Mouse (Mus musculus) forebrain, embryonic 15.5 days (tissue): ENCODE measurements around the gene Tatdn2. TPM values are rescaled to one million over a fixed set of nuclear protein-coding genes. Genes with fewer than 3 reads are reported as not detected.
A peak's percentile ranks its signal among the peaks of the same experiment; 100 is the strongest.

Source experiments
- ATAC-seq: fragments of 200-750 bp; cut with Nextera tagmentation; replicated peaks from 2 replicates; pipeline ENCODE4 v1.8.0; 2017; ENCODE audit warnings: mild to moderate bottlenecking, moderate TSS enrichment, moderate library complexity
- H3K27ac ChIP-seq: fragments of 300-500 bp; sonication (generic); replicated peaks from 2 replicates; pipeline ENCODE4 v1.5.1; 2015; ENCODE audit warnings: mild to moderate bottlenecking, inconsistent platforms
- H3K27me3 ChIP-seq: fragments of 300-500 bp; sonication (generic); 2 replicates; pipeline ENCODE4 v1.6.1; 2015; ENCODE audit warnings: inconsistent platforms
- H3K36me3 ChIP-seq: fragments of 300-500 bp; sonication (generic); 2 replicates; pipeline ENCODE4 v1.6.1; 2015; ENCODE audit warnings: mild to moderate bottlenecking, inconsistent platforms
- H3K4me1 ChIP-seq: fragments of 300-500 bp; sonication (generic); 2 replicates; pipeline ENCODE4 v1.6.1; 2015; ENCODE audit warnings: inconsistent platforms
- H3K4me2 ChIP-seq: fragments of 300-500 bp; sonication (generic); replicated peaks from 2 replicates; pipeline ENCODE4 v1.6.1; 2015; ENCODE audit warnings: mild to moderate bottlenecking, inconsistent platforms
- H3K4me3 ChIP-seq: fragments of 300-500 bp; sonication (generic); 2 replicates; pipeline ENCODE4 v1.5.1; 2015; ENCODE audit warnings: mild to moderate bottlenecking, inconsistent platforms
- H3K9ac ChIP-seq: fragments of 300-500 bp; sonication (generic); replicated peaks from 2 replicates; pipeline ENCODE4 v1.6.1; 2015; ENCODE audit warnings: mild to moderate bottlenecking, inconsistent platforms
- H3K9me3 ChIP-seq: fragments of 300-500 bp; sonication (generic); 2 replicates; pipeline ENCODE4 v1.6.1; 2016; ENCODE audit warnings: inconsistent platforms
- WGBS: fragments of 180-500 bp; shearing (Covaris S2); methylation state at CpG from one replicate; pipeline ENCODE4 v1.1.7; 2015; ENCODE audit warnings: mixed read lengths; 5-methylcytosine and 5-hydroxymethylcytosine counted together
- polyA plus RNA-seq: library from polyadenylated mRNA; unstranded; fragments of >200 nt; fragmentation: Nextera tagmentation; extraction: Ambion mirVana; gene quantifications from 2 replicates; pipeline ENCODE4 v1.2.1, GENCODE M21; 2015

The Tatdn2 gene
- 0.78 and 1.3 TPM in 2 replicates for polyA plus RNA-seq

DNA sequence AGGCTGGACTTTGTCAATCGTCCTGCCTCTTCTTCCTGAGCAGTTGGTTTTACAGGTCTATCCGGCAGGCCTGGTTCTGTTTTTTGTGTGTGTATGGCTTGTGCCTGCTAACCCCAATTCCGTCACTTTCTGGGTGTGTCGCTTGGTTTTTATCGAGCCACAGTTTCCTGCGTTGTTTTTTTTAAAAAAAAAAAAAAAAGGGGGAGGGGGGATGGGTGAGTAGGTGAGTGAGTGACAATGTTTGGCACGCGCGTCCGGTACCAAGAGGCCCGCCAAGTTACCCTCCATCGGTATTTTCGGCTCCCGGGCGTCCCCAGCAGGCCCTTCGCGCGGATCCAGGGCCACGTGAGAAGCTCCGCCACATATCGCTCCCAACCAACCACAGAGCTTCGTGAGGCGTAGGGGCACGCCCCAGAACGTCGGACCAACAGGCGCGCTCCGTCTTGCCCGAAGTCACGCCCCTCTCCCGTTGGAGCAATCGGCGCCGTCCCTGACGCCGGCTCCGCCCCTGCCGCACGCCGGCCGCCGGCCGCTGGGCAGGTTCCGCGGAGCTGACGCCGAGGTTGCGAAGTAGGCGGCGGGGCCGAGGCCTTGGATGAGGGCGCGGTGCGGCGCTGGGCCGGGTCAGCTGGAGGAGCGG is at the start of gene Tatdn2:
Gene Tatdn2 (plus strand): TSS at position 469 of the 640 bp plus-strand sequence.
- H3K9me3 ChIP-seq, result no peaks in the 10 kb centered on the region
- peak; percentile 100 for ATAC-seq
- peak within 1 kb of the TSS; percentile 94 for H3K4me3 ChIP-seq
- WGBS, result under 1% methylated on average over 58 of the region's 58 CpGs
- peaks cover 25% of the 10 kb centered on the region for H3K4me1 ChIP-seq
- H3K36me3 ChIP-seq, result peaks cover 9% of the 10 kb centered on the region; the same call in 1 of the 2 replicates
- H3K27ac ChIP-seq, result peak within 1 kb of the TSS; percentile 90
- H3K4me2 ChIP-seq, result peak within 1 kb of the TSS; percentile 98
- H3K9ac ChIP-seq, result peak within 1 kb of the TSS; percentile 80
- no peaks in the 10 kb centered on the region for H3K27me3 ChIP-seq

- H3K27me3 ChIP-seq, result no peaks in the 10 kb centered on the region
- H3K4me2 ChIP-seq, result no peak overlapping the region
- ATAC-seq, result no peak
- no peak overlapping the region for H3K9ac ChIP-seq
- no peaks in the 10 kb centered on the region for H3K9me3 ChIP-seq
- no peak overlapping the region for H3K4me3 ChIP-seq
- no peak overlapping the region for H3K27ac ChIP-seq
- WGBS, result 81% methylated on average over 7 of the region's 7 CpGs
- no peaks in the 10 kb centered on the region for H3K36me3 ChIP-seq
- no peaks in the 10 kb centered on the region for H3K4me1 ChIP-seq
Observed at GRCm38 (mm10) chr6:113649346-113650196, 47.3 kb upstream of the Tatdn2 start.

- no peaks in the 10 kb centered on the region for H3K36me3 ChIP-seq
- H3K4me2 ChIP-seq, result no peak overlapping the region
- H3K9ac ChIP-seq, result no peak overlapping the region
- no peak overlapping the region for H3K27ac ChIP-seq
- no peaks in the 10 kb centered on the region for H3K4me1 ChIP-seq
- no peaks in the 10 kb centered on the region for H3K27me3 ChIP-seq
- WGBS, result 78% methylated on average over 4 of the region's 4 CpGs
- no peaks in the 10 kb centered on the region for H3K9me3 ChIP-seq
- H3K4me3 ChIP-seq, result no peak overlapping the region
- no peak for ATAC-seq
Observed at GRCm38 (mm10) chr6:113650197-113650640, 46.6 kb upstream of the Tatdn2 start.

DNA sequence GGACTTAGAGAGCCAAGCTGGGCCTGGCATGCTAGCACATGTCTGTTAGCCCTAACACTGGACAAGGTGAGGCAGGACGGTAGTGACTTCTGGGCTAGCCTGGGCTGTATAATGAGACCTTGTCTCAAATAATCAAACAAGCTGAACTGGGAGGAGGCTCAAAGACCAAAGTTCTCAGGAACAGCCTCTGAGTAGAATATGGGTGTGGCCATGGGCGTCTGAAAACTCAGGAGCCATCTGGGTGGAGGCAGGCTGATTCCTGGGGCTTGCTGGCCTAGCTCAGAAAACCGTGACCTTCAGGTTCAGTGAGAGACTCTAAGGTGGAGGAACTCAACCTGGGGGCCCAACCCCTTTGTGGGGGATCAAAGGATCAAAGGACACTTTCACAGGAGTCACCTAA is 45.2 kb upstream of the Tatdn2 start:
- H3K4me1 ChIP-seq, result no peaks in the 10 kb centered on the region
- 73% methylated on average over 3 of the region's 3 CpGs for WGBS
- no peak overlapping the region for H3K4me3 ChIP-seq
- H3K36me3 ChIP-seq, result no peaks in the 10 kb centered on the region
- ATAC-seq, result no peak
- H3K4me2 ChIP-seq, result no peak overlapping the region
- H3K9ac ChIP-seq, result no peak overlapping the region
- H3K27me3 ChIP-seq, result no peaks in the 10 kb centered on the region
- H3K9me3 ChIP-seq, result no peaks in the 10 kb centered on the region
- H3K27ac ChIP-seq, result no peak overlapping the region

DNA sequence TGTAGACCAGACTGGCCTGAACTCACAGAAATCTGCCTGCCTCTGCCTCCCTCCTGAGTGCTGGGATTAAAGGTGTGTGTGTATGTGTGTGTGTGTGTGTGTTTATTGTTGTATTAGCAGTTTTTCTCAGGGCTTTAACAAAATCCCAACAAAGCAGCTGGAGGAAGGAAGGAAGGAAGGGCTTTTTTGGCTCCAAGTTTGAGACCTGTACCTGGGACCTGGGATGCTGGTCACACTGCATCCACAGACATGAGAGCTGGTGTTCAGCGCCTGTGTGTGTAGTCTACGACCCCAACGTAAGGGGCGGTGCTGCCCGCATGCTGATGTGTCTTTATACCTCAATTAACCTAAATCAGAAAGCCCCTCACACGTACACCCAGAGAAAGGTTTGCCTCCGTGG is 43.3 kb upstream of the Tatdn2 start:
- Histone ChIP-seq H3K4me1 (no peaks in the 10 kb centered on the region), H3K27me3 (no peaks in the 10 kb centered on the region), H3K4me3 (no peak overlapping the region), H3K36me3 (no peaks in the 10 kb centered on the region), H3K9me3 (no peaks in the 10 kb centered on the region), H3K9ac (no peak overlapping the region), H3K27ac (no peak overlapping the region), H3K4me2 (no peak overlapping the region)
- WGBS, result 86% methylated on average over 7 of the region's 7 CpGs
- no peak for ATAC-seq

- Histone ChIP-seq H3K9ac (no peak overlapping the region), H3K4me3 (no peak overlapping the region), H3K36me3 (no peaks in the 10 kb centered on the region), H3K4me2 (no peak overlapping the region), H3K4me1 (no peaks in the 10 kb centered on the region), H3K27ac (no peak overlapping the region), H3K27me3 (no peaks in the 10 kb centered on the region), H3K9me3 (no peaks in the 10 kb centered on the region)
- no peak for ATAC-seq
- WGBS, result 87% methylated on average over 8 of the region's 8 CpGs
Observed at GRCm38 (mm10) chr6:113654102-113654501, 42.7 kb upstream of the Tatdn2 start.

- no peak for ATAC-seq
- no peak overlapping the region for H3K27ac ChIP-seq
- H3K4me1 ChIP-seq, result no peaks in the 10 kb centered on the region
- H3K36me3 ChIP-seq, result no peaks in the 10 kb centered on the region
- no peak overlapping the region for H3K4me2 ChIP-seq
- H3K9ac ChIP-seq, result no peak overlapping the region
- no peaks in the 10 kb centered on the region for H3K27me3 ChIP-seq
- no peaks in the 10 kb centered on the region for H3K9me3 ChIP-seq
- no peak overlapping the region for H3K4me3 ChIP-seq
- WGBS, result 87% methylated on average over 16 of the region's 16 CpGs
Observed at GRCm38 (mm10) chr6:113654753-113655397, 42.0 kb upstream of the Tatdn2 start.

GRCm38 (mm10) chr6:113655475-113655874 is 41.4 kb upstream of the Tatdn2 start:
- no peak for ATAC-seq

DNA sequence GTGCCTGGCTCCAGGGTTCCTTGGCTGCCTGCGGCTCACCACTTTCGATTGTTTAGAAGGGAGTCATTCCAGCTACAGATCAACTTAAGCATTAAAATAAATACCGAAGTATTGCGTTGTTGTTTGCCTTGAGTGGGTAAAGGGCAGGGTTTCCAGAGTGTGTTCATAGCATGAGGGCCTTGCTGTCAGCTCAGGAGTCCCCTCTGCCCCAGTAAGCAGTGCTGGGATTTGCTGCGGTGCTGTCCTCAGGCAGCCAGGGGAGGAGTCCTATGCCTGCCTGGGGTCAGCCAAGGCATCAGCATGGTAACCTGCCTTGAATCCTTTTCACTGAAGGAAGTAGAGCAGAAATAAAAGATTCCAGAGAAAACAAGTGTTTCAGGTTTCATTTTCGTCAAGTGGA is 40.0 kb upstream of the Tatdn2 start:
- no peak overlapping the region for H3K9ac ChIP-seq
- no peaks in the 10 kb centered on the region for H3K9me3 ChIP-seq
- no peak overlapping the region for H3K4me2 ChIP-seq
- 82% methylated on average over 6 of the region's 6 CpGs for WGBS
- no peak for ATAC-seq
- H3K27ac ChIP-seq, result no peak overlapping the region
- H3K4me3 ChIP-seq, result no peak overlapping the region
- H3K4me1 ChIP-seq, result no peaks in the 10 kb centered on the region
- no peaks in the 10 kb centered on the region for H3K36me3 ChIP-seq
- no peaks in the 10 kb centered on the region for H3K27me3 ChIP-seq

More at GRCm38 (mm10) chr6:113655475-113655874, 41.4 kb upstream of the Tatdn2 start:
- Histone ChIP-seq H3K4me3 (no peak overlapping the region), H3K4me1 (no peaks in the 10 kb centered on the region), H3K4me2 (no peak overlapping the region), H3K27ac (no peak overlapping the region), H3K9ac (no peak overlapping the region), H3K36me3 (no peaks in the 10 kb centered on the region), H3K9me3 (no peaks in the 10 kb centered on the region), H3K27me3 (no peaks in the 10 kb centered on the region)
- 95% methylated on average over 3 of the region's 3 CpGs for WGBS

DNA sequence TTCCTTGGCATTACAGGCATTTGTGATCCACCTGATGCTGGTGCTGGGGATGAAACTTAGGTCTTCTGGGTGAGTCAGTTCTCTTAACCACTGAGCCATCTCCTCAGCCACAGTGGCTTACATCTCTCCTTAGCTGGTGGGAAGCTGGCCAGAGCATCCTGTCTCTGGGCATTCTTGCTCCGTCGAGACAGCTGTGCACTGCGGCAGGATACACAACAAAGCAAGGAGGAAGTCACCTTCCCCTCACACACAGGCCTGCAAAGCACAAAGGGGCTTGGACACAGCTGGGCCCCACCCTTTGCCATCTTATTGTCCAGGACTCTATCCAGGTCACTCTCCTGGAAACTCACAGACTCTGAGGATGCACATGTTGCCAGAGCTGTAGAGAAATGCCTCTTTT is 38.6 kb upstream of the Tatdn2 start:
- Histone ChIP-seq H3K4me3 (no peak overlapping the region), H3K27me3 (no peaks in the 10 kb centered on the region), H3K4me2 (no peak overlapping the region), H3K9ac (no peak overlapping the region), H3K36me3 (no peaks in the 10 kb centered on the region), H3K27ac (no peak overlapping the region), H3K4me1 (no peaks in the 10 kb centered on the region), H3K9me3 (no peaks in the 10 kb centered on the region)
- no peak for ATAC-seq
- WGBS, result 68% methylated on average over 3 of the region's 3 CpGs

GRCm38 (mm10) chr6:113659648-113660491 is 37.0 kb upstream of the Tatdn2 start:
- no peak overlapping the region for H3K4me3 ChIP-seq
- H3K4me2 ChIP-seq, result no peak overlapping the region
- no peaks in the 10 kb centered on the region for H3K36me3 ChIP-seq
- no peak overlapping the region for H3K9ac ChIP-seq
- ATAC-seq, result no peak
- no peak overlapping the region for H3K27ac ChIP-seq
- no peaks in the 10 kb centered on the region for H3K27me3 ChIP-seq
- WGBS, result 77% methylated on average over 8 of the region's 8 CpGs
- H3K9me3 ChIP-seq, result no peaks in the 10 kb centered on the region
- H3K4me1 ChIP-seq, result no peaks in the 10 kb centered on the region
